Mouse (Mus musculus) myocyte (in vitro differentiated cells): ENCODE data around the gene Stra6l.

Source experiments
- E2F4 ChIP-seq: IDR thresholded peaks from one replicate; pipeline ENCODE4 v1.6.1; 2011; ENCODE audit warnings: mild to moderate bottlenecking, control low read depth, moderate library complexity; ENCODE audit not compliant: insufficient read depth
- MAX ChIP-seq: IDR thresholded peaks from one replicate; pipeline ENCODE4 v1.6.1; 2011; ENCODE audit warnings: low read depth, mild to moderate bottlenecking, control low read depth
- MYOG ChIP-seq, 3 experiments: IDR thresholded peaks; one replicate each; pipeline ENCODE4 v1.6.1; 2011; ENCODE audit warnings: control low read depth in 2 of 3, low read depth in 2 of 3, mild to moderate bottlenecking in 2 of 3; ENCODE audit not compliant: insufficient read length in 2 of 3, control insufficient read depth in 1 of 3, insufficient read depth in 1 of 3
- POLR2A ChIP-seq: IDR thresholded peaks from one replicate; pipeline ENCODE4 v1.6.1; 2011; ENCODE audit warnings: low read depth, mild to moderate bottlenecking, control low read depth, moderate library complexity; ENCODE audit not compliant: insufficient read length
- TCF12 ChIP-seq: IDR thresholded peaks from one replicate; pipeline ENCODE4 v1.6.1; 2011; ENCODE audit warnings: mild to moderate bottlenecking, control low read depth; ENCODE audit not compliant: poor library complexity, insufficient read depth, severe bottlenecking
- TCF3 ChIP-seq: IDR thresholded peaks from one replicate; pipeline ENCODE4 v1.6.1; 2011; ENCODE audit warnings: low read depth, control low read depth; ENCODE audit not compliant: insufficient read length
- USF1 ChIP-seq: IDR thresholded peaks from one replicate; pipeline ENCODE4 v1.6.1; 2011; ENCODE audit warnings: low read depth, mild to moderate bottlenecking, control low read depth, moderate library complexity

DNA sequence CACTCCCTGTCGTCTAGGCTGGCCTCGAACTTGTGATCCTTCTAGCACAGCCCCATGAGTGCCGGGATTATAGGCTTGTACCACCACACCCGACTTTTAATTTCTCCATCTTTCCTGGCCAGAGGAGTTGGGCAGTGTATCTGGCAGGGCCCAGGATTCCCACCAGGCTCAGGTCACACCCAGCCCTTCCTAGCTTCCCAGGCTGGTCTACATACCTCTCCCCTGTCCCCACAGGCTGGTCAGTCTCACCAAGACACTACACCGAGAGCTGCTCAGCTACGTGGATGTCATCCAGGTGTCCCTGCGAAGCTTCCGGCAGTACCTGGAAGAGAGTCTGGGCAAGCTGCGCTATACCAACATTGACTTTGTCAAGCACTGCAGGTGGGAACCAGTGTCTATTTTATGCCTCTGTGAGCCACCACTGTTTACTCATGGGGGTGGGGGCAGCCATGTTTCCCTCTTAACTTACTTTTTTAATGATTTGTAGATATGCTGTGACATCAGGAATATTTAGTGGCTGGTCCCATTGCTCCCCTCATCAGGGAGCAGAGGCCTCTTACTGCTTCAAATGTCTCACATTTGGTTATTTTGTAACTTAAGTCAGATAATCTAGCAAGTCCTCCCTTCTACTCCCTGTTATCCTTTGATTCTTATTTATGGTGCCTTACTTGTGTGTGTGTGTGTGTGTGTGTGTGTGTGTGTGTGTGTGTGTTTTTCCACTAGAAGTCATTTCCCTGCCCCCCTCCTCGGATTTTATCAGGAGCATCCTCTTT is 73.4 kb downstream of the Stra6l start:
- TF ChIP-seq POLR2A, result no peak
- TF ChIP-seq USF1, result no peak
- no peak for TF ChIP-seq E2F4
- TF ChIP-seq MAX, result no peak
- TF ChIP-seq MYOG (IDR thresholded peaks at IDR 0.05; ENCODE audit: control insufficient read depth in 1 of 3, insufficient read depth in 1 of 3, insufficient read length in 2 of 3, low read depth in 2 of 3), result no peak
- no peak for TF ChIP-seq TCF3
- TF ChIP-seq TCF12, result no peak
